Mouse (Mus musculus): ENCODE measurements around the gene Fbxo6.

Gene Fbxo6

GRCm38 (mm10) chr4:148159544-148160435 is 7.8 kb upstream of the Fbxo6 start:
- peak; percentile 97 for DNase-seq

- peak; percentile 45 for DNase-seq
These were observed 6.8 kb upstream of the Fbxo6 start for GRCm38 (mm10) chr4:148158436-148159348.

GRCm38 (mm10) chr4:148154982-148155381 is 3.0 kb upstream of the Fbxo6 start:
- DNase-seq, result peak; percentile 12

- DNase-seq, result peak; percentile 6
These were observed 2.1 kb upstream of the Fbxo6 start for GRCm38 (mm10) chr4:148154006-148154405.

- DNase-seq, result peak; percentile 21
These were observed 607 bp upstream of the Fbxo6 start for GRCm38 (mm10) chr4:148152547-148152946.

- peak; percentile 3 for DNase-seq
These were observed 1.0 kb downstream of the Fbxo6 start for GRCm38 (mm10) chr4:148150953-148151266.

GRCm38 (mm10) chr4:148150242-148150641 is 1.7 kb downstream of the Fbxo6 start:
- DNase-seq, result peak; percentile 13

GRCm38 (mm10) chr4:148149540-148149939 is 2.4 kb downstream of the Fbxo6 start:
- peak; percentile 31 for DNase-seq

GRCm38 (mm10) chr4:148147714-148148113 is 4.2 kb downstream of the Fbxo6 start:
- peak; percentile 3 for DNase-seq

GRCm38 (mm10) chr4:148143721-148144120 is 8.2 kb downstream of the Fbxo6 start:
- DNase-seq, result no peak

GRCm38 (mm10) chr4:148140098-148141011 is 11.6 kb downstream of the Fbxo6 start:
- DNase-seq, result peak; percentile 95

- DNase-seq, result no peak
These were observed 12.2 kb downstream of the Fbxo6 start for GRCm38 (mm10) chr4:148139767-148140097.

GRCm38 (mm10) chr4:148137503-148137902 is 14.4 kb downstream of the Fbxo6 start:
- DNase-seq, result no peak

GRCm38 (mm10) chr4:148134988-148135387 is 17.0 kb downstream of the Fbxo6 start:
- DNase-seq, result no peak

- DNase-seq, result no peak
These were observed 20.4 kb downstream of the Fbxo6 start for GRCm38 (mm10) chr4:148131497-148132081.

GRCm38 (mm10) chr4:148130561-148131413 is 21.2 kb downstream of the Fbxo6 start, which contains the start of gene Draxin:
Draxin (minus strand) TSS chr4:148130698.
- DNase-seq, result no peak

- no peak for DNase-seq
These were observed 21.8 kb downstream of the Fbxo6 start, which contains the start of gene Mad2l2 for GRCm38 (mm10) chr4:148130133-148130532. Mad2l2 (plus strand) TSS chr4:148130384.

GRCm38 (mm10) chr4:148128672-148129071 is 23.3 kb downstream of the Fbxo6 start:
- DNase-seq, result no peak

- no peak for DNase-seq
These were observed 23.7 kb downstream of the Fbxo6 start for GRCm38 (mm10) chr4:148128241-148128640.

GRCm38 (mm10) chr4:148122694-148123066 is 29.3 kb downstream of the Fbxo6 start:
- DNase-seq, result no peak

All from kidney, adult 11 months (tissue).